Mouse (Mus musculus): ENCODE results near the gene Kif21a.

Gene Kif21a

DNA sequence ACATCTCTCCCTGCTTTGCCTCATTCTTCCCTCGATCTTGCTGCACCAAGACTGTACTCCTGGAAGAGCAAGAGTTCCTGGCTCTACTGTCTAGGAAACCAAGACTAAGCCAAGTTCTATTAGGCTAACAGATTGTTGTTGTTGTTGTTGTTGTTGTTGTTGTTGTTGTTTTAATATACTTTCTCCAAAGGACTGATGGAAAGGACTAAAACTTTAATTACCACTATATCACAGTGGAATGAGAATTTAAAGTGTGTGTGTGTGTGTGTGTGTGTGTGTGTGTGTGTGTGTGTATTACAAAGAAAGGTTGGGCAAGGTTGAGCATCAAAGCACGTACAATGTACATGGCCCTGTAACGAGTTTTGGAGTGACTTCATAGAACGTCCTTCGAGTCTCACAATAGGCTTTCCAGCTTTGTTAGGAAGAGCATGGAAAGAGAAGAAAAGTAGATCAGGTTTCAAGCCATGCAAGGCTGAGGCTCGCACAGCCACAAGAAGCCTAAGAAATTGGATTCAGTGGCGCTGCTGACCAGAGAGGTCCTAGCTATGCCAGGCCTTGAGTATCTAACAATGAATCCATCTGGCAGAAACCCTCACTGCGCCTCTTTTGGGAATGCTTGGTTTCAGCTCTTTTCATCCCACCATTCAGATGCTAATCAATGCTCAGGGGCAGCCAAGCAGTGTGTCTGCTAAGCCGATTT, 31.4 kb downstream of the Kif21a start:
- no peak for DNase-seq (ENCODE audit: low spot score)

DNA sequence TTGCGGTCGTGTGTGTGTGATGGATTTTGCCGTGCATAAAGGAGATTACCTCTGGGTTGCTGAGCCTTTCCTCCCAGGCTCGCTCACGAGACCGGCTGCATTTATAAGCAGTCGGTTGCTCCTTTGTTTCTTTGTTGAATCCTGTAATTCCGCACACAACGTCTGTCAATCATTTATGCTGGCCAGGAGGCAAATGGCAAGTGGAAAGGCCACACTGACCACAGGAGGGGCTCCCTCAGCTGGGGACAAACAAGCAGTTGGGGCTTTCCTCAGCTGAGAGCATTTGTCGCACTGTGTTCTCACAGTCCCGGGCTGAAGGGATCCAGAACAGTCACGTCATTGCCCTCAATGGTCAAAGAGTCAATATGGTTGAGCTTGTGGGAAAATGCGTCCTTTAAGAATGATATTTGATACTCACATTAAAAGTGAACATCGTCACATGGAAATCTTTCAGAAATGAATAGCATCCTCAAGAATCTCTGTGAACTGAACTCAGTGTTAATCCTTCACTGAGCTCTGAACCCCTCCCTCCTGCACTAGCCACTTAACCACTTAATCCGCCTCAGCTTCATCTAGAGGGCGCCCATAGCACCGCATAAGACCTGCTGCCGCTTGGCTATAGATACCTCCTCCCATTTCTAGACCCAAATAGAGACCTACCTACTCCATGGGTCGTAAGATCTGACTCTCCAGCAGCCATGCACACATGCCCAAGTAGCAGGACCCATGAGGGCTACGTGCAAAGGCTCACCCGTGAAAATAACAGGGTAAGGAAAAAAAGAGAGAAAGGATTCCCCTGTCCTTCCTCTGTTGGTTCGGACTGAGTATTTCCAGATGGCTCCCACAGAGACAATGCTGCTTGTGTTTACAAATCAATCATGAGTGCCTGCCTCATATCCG, 32.2 kb downstream of the Kif21a start:
- no peak for DNase-seq (ENCODE audit: low spot score)

DNA sequence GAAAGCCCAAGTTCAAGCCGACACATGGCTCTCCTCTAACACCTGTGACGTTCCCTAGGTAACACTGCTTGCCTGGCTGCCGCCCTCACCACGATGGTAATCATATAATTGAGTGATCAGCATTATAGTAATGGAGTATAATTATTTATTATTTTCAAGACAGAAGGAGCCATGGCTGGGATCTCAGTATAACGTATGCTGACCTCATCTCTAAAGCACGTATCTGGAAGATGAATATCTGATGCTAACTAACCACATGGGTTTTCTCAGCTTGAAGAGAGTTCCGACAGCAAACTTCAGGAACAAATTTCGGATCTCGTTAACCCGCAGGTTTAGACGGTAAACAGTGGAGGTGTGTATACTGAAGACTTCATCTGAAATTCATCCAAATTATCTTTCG, 33.4 kb downstream of the Kif21a start:
- no peak for DNase-seq (ENCODE audit: low spot score)

DNA sequence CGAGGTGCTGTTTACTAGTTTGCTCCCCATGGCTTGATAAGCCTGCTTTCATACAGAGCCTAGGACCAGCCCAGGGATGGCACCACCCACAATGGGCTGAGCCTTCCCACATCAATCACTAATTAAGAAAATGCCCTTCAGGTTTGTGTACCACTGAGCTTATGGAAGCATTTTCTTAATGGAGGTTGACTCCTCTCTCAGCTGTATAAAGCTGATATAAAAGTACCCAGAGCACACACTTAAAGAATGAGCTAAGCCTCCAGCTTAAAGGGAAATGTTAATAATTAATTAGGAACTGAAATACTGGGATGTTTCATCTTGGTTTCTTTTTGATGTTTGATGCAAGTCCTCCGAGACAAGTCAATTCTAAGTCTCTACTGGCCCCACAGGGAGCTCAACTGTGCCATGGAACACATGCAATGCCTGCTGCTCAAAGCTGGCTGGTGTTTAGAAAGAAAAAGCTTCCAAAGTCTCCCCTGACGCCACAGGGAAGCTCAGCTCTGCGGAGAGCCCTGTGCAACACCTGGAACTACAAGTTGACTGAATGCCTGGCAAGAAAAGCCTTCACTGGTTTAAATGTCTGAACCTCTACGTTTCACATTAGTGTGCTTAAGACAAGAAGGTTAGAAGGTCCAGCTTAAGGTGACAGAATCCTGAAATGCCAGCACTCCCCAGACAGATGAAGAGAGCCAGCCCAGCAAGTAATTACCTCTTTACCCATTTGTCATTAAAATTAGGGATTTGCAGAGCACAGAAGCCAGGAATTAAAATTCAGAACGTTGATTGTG, 36.8 kb downstream of the Kif21a start:
- no peak for DNase-seq (ENCODE audit: low spot score)

DNA sequence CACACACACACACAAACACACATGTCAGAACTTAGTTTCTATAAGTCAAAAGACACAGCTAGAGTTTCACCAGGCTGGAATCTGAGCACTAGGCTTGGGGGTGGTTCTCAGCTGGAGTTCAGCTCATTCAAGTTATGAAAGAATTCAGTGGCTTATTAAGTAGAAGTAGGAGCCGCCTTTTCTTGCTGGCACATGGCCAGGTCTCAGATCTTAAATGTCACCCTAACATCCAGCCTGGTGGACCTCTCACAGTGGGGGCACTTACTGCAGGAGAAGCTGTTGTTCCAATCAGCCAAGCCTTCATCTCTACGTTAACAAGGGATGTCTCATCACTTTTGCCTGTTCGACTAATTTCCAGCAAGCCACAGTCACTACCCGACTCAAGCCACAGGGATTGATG, 39.5 kb downstream of the Kif21a start:
- no peak for DNase-seq (ENCODE audit: low spot score)

DNA sequence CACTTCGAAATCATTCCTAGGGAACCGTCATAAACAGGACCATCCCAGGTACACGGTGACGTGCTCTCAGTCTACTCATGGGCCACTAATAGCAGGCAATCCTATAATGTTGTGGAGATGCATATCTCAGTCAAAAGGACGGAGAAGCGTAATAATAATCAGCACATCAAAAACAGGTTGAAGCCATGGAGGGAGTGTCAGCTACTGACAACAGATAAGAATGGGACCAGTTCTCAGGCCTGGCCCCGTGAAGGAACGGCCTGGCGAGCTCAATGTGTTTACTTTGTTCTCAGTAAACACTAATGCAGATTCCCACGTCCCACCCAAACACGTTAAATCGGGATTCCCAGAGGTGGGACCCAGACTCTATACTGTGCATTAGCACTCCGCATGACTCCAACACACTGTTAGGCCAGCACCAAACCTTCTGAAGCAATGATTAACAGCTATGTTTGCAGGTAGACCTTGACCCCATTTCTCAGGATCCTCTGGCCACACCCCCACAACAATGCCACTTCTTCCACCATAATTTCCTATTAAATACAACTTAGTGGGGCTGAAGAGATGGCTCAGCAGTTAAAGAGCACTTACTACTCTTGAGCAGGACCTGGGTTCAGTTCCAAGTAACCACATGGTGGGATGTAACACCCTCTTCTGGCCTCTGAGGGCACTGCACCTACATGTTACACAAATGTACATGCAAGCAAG, 42.5 kb downstream of the Kif21a start:
- DNase-seq (ENCODE audit: low spot score): no peak

DNA sequence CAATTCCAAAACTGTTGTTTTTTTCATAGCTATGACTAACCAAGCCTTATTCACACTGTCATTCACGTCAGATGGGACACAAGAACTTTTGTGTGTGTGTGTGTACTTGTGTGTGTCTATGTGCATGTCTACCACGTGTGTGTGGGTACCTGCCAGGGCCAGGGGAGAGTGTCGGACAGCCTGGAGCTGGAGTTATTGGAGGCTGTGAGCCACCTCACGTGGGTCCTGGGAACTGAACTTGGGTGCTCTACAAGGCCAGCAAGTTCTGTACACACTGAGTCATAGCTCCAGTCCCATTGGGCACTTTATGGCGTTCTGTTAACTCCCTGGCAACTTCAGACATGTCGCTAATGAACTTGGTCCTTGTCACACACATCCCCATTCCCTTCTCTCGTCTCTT, 45.0 kb downstream of the Kif21a start:
- DNase-seq (ENCODE audit: low spot score): no peak

DNA sequence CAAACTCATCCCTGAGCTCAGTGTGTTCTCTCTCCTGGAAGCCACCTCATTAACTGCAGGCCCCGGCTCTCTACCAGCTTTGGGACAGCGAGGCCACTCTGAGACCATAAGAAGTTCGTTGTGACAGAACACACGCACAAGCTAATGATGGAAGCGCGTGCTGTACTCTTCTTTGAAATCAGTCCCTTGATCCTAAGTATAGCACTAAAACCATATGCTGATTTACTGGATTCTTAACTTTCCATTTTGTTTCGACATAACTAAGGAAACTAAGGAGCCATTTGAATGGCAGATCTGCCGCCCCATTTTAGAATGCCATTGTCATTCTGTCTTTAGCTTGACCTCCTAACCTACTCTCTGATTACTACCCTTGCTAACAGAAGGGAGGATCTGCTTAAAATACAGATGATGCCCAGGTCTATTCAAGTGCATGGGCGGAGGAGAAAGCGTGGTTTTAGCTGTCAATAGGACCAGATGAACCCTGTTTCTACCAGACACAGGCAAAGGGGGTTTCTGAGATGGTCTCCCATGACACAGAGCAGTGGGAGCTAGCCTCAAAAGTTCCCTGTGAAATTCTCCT, 48.6 kb downstream of the Kif21a start:
- DNase-seq (ENCODE audit: low spot score): no peak

DNA sequence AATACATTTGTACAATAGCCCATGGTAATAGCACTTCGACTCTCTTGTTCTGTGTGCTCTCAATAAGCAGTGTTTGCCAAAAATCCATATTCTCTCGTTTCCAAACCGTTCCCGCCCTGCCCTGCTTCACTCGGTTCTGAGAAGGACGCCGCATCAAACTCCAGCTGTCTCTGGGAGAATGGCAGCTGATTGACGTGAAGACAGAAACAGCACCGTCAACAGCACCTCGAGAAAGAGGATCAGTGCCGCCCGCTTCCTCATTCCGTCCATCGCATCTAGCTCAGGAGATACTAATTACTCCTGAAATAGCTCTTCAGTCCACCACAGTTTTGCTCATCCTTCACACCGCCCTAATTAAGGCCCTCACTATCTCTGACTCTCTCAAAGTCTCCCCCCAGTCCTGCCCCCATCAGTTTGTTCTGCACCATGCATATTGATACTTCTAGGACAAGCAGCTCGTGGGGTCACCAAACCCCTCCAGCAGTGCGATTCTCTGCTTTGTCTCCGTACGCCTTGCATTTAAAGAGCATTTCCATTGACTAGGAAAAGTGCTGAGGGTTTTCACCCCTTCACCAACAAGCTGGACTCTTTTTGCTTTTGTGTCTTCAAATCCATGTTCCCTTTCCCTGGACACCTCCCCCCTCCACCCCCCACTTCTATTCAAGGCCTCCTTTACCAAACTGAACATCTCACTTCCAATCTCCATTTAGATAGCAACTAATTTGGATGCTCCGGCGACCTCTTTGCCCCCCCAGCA, 49.3 kb downstream of the Kif21a start:
- DNase-seq (ENCODE audit: low spot score): no peak

DNA sequence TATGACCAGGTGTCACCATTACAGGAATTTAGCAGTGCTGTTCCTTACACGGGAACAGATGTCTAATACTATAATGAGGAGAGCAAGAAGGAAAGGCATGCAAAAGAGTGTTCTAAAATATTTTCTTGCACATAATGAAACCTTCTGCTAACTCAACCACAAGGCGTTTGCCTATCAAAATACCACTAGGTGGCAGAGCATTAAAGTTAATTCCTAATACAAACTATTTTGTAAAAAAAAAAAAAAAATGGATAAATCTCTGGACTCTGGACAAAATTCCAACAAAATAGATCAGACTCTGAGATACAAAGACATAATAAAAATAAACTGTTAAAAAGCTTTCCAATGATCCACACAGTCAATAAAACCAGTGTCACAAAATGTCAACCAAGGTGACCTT, 56.9 kb downstream of the Kif21a start:
- DNase-seq (ENCODE audit: low spot score): no peak

DNA sequence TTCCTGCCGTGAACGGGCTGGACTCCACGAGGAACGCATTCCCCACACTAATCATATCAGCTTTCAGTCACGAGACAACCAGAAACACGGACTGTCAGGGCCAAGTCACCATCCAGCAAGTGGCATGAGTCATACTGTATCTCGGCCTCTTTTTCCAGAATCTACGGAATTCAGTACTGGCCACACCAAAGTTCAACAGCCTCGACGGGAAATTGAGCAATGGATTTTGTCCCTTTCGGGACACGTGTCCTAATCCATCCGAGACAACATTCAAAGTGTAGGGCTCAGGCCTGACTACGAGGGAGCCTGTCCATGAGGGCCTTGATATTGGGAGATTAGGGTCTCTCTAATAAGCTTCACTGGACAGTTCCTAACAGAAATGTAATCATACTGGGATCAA, 57.4 kb downstream of the Kif21a start:
- no peak for DNase-seq (ENCODE audit: low spot score)

DNA sequence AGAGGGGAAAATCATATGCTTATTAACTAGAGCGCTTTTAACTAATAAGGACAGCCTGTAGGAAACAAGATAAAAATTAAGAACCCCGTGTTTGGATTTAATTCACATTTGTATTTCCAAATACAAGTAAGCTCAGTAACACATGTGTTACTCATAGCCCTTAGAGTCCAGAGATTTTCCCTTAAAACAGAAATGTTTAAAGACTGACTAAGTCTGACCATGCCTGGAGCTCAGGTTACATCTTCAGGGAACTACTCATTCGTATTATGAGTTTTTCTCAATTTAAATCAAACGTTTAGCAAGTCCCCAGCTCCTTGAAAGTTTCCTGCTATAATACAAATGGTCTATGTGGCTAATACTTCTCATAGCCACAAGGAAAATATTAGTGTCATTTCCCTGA, 57.9 kb downstream of the Kif21a start:
- no peak for DNase-seq (ENCODE audit: low spot score)

DNA sequence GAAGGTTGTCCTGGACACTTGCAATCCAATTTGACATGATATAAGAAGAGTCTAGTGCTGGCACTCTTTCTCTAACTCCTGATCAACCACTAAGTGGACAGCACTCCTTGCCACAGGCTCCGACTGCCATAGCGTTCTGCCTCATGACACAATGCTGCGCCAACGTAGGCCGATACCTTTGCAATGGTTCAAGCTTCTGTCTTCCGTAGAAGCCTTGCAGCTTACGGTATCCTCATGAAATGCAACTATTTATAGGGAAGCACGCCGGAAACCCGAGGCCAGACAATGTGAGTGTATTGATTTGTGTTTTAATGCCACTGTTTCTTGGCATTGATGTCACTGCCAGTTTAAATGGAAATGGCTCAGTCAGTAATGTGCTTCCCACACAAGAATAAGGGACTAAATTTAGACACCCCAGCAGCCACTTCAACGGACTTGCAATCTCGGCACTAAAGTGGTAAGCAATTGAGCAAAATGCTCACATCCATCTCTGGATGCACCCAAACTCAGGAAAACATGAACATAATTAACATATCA, 62.0 kb downstream of the Kif21a start:
- no peak for DNase-seq (ENCODE audit: low spot score)

DNA sequence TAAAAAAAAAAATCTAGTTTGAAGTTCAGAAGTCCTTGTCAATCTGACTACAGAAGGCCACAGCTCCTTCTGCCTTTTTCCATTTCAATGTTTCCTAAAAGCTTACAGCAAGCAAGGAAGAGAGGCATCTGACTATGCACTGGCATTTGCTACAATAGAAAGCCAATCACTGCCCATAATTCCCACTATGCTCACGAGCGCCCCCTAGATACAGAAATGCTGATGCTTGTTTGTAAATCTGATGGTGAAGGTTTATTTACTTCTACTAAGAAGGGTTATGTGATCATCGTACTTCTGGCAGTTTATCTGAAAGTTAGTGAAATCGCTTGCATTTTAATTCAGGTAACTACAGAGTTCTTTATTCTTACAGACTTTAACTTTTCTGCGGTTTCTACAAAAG, 73.8 kb downstream of the Kif21a start:
- no peak for DNase-seq (ENCODE audit: low spot score)

DNA sequence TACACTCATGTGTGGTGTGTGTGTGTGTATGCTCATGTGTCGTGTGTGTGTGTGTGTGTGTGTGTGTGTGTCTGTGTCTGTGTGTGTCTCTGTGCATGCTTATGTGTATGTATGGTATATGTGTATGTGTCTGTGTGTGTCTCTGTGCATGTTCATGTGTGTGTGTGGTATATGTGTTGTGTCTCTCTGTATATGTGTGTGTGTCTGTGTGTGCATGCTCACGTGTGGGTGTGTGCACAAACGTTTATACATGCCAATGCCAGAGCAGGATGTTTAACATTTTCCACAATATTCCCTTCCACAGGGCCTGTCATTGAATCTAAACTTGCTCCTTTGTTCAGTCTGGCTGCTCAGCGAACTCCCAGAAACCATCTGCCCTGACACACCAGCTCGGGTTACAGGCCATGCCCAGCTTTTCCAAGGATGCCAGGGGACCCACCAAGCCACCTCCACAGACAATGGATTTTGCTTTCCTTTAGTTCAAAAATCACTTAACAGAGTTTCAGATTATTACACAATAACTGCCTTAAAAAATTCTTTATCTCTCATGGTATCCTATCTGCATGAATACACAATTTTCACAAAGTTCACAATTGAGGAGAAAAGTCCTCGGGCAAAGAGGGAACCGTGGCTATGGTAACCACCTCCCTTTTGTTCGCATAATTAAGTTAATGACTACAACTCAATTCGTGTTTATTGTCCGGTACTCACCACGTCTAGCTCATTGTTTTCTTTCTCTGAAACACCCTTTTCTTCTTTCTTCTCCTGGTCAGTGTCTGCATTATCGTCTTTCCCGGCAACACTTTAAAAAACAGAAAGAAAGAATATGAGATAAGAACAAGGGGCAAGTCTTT, 77.6 kb downstream of the Kif21a start:
- no peak for DNase-seq (ENCODE audit: low spot score)

DNA sequence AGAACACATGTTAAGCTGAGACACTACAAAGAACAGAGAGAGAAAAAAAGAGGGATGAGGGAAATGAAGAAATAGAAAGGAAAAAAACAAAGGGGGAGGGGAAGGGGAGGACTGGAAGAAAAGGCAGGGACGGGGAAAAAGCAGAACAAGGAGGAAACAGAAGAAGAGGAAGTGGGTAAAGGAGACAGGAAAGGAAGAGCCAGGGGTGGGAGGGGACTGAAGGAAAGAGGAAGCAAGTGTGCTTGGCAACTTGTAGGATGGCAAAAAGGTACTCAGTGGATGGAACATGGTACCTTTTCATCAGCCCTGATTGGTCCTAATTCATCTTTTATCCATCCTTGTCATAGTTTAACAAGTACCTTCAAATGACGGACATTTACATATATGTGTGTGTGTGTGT, 86.4 kb downstream of the Kif21a start:
- DNase-seq (ENCODE audit: low spot score): no peak

DNA sequence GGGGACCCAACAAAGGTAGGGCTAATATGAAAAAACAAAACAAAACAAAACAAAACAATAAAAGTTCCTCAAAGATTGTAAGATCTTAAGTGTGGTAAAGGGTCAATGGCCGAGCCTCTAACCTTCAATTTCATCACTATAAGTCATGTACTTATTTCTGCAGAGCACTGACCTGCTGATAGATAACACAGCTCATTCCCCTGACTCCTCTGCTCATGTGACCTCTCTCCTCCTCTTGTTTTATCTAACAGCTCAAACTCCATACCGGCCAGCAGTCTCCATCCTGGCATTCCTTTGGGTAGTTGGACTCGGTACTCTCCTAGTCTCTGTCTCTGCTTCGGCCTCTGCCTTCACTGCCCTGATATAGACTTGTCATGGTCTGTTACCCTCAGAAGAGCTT, 87.2 kb downstream of the Kif21a start:
- DNase-seq (ENCODE audit: low spot score): no peak

DNA sequence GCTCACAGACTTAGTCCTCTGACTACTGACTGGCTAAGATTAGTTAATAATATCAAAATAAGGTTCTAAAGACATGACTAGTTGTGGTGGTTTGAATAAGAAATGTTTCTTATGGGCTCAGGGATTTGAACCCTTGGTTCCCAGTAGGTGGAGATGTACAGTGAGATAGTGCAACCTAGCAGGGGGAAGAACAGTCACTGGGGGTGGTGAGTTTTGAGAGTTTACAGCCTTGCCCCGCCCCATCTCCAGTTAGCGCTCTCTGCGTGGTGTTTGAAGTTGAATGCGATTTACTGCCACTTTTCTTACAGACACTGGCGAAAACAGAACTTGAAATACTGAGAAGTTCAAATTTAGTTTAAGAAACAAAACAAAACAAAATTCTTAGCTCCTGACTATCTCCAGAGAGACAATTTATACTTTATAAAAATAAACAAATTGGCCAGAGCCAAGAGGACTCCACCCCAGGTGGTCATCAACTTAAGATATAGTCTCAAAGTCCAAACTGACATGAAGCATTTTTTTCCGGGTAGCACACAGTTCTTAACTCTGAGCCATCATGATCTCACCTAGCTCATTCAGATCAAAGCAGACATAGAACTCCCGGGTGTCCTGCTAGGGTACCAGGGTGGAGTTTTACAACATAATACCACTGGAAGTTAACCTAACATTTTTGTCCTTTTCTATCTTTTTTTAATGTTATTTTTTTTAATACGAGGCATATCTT, 88.8 kb downstream of the Kif21a start:
- no peak for DNase-seq (ENCODE audit: low spot score)

DNA sequence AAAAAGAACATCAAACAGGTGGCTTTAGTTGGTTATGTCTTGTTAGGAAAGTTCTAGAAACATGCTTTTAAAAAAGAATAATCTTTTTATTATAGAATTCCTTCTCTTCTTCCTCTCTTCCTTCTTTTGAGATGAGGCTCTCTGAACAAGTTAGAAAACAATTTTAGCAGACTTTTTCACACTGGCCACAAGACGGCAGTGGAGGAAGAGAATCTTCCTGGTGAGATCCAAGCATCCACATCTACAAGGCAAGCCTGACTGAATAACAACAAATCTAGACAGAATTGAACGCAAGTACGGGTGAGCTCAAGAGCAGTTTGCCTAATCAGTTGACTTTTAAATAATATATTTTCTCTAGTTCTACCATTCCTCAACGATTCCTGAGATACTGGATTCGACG, 98.4 kb downstream of the Kif21a start:
- DNase-seq (ENCODE audit: low spot score): no peak
